Mouse (Mus musculus): ENCODE data around the gene Lyve1. TPM values are rescaled to one million over a fixed set of nuclear protein-coding genes. Genes with fewer than 3 reads are reported as not detected.
A peak's percentile ranks its signal among the peaks of the same experiment; 100 is the strongest.

Gene Lyve1
- polyA plus RNA-seq, 1 experiment from 2014 or later, result 360 TPM

- DNase-seq (ENCODE audit: low spot score) (peak; percentile 96), ATAC-seq (peak; percentile 91)
- no peaks in the 10 kb centered on the region for H3K27me3 ChIP-seq (replicated peaks; ENCODE audit: insufficient read depth, low read length)
- H3K9me3 ChIP-seq (ENCODE audit: low read length), result no peaks in the 10 kb centered on the region
- peaks cover 5% of the 10 kb centered on the region; the same call in 1 of the 2 replicates for H3K4me1 ChIP-seq (ENCODE audit: insufficient read depth, low read depth, low read length)
- H3K4me2 ChIP-seq (replicated peaks; ENCODE audit: low read depth, low read length), result peak within 1 kb of the TSS; percentile 79
- 0% methylated on average over 42 of the region's 42 CpGs for WGBS
- peak; percentile 37; the same call in 1 of the 2 replicates for TF ChIP-seq EP300 (IDR thresholded peaks at IDR 0.05)
- TF ChIP-seq CTCF (IDR thresholded peaks at IDR 0.05), result peak; percentile 83
- H3K9ac ChIP-seq (replicated peaks; ENCODE audit: low read depth), result peak within 1 kb of the TSS; percentile 72
- H3K36me3 ChIP-seq (ENCODE audit: insufficient read depth, low read length), result no peaks in the 10 kb centered on the region
- H3K4me3 ChIP-seq (ENCODE audit: low read depth, low read length), result peak within 1 kb of the TSS; percentile 79
- peak within 1 kb of the TSS; percentile 96 for H3K27ac ChIP-seq (ENCODE audit: low read length)
Measured at GRCm38 (mm10) chr7:110843916-110844874, 18.8 kb downstream of the Lyve1 start, which contains the start of gene Rnf141. TSS of gene Rnf141 (minus strand) at chr7:110844457.

GRCm38 (mm10) chr7:110840332-110840731 lies 22.7 kb downstream of the Lyve1 start:
- no peak overlapping the region for H3K27ac ChIP-seq (ENCODE audit: low read length)
- no peaks in the 10 kb centered on the region for H3K9me3 ChIP-seq (ENCODE audit: low read length)
- no peak overlapping the region for H3K9ac ChIP-seq (replicated peaks; ENCODE audit: low read depth)
- DNase-seq (ENCODE audit: low spot score), result peak; percentile 87
- 39% methylated on average over 4 of the region's 4 CpGs for WGBS
- peak; percentile 50 for ATAC-seq
- H3K36me3 ChIP-seq (ENCODE audit: insufficient read depth, low read length), result 0 out of 2 replicates have a peak, but pooled peaks cover 5% of the 10 kb centered on the region
- TF ChIP-seq EP300 (IDR thresholded peaks at IDR 0.05) (no peak), CTCF (IDR thresholded peaks at IDR 0.05) (no peak)
- no peaks in the 10 kb centered on the region for H3K27me3 ChIP-seq (replicated peaks; ENCODE audit: insufficient read depth, low read length)
- H3K4me2 ChIP-seq (replicated peaks; ENCODE audit: low read depth, low read length), result no peak overlapping the region
- H3K4me3 ChIP-seq (ENCODE audit: low read depth, low read length), result no peak overlapping the region
- H3K4me1 ChIP-seq (ENCODE audit: insufficient read depth, low read depth, low read length), result peaks cover 5% of the 10 kb centered on the region; the same call in 1 of the 2 replicates

- no peaks in the 10 kb centered on the region for H3K4me1 ChIP-seq (ENCODE audit: insufficient read depth, low read depth, low read length)
- no peak overlapping the region for H3K9ac ChIP-seq (replicated peaks; ENCODE audit: low read depth)
- no peak overlapping the region for H3K4me3 ChIP-seq (ENCODE audit: low read depth, low read length)
- H3K9me3 ChIP-seq (ENCODE audit: low read length), result no peaks in the 10 kb centered on the region
- H3K36me3 ChIP-seq (ENCODE audit: insufficient read depth, low read length), result peaks cover 10% of the 10 kb centered on the region; the same call in 1 of the 2 replicates
- DNase-seq (ENCODE audit: low spot score), result peak; percentile 33
- TF ChIP-seq CTCF (IDR thresholded peaks at IDR 0.05) (no peak), EP300 (IDR thresholded peaks at IDR 0.05) (no peak)
- no peak overlapping the region for H3K27ac ChIP-seq (ENCODE audit: low read length)
- 52% methylated on average over 3 of the region's 3 CpGs for WGBS
- H3K27me3 ChIP-seq (replicated peaks; ENCODE audit: insufficient read depth, low read length), result no peaks in the 10 kb centered on the region
- H3K4me2 ChIP-seq (replicated peaks; ENCODE audit: low read depth, low read length), result no peak overlapping the region
- 0 out of 2 replicates have a peak, but pooled peaks have one; percentile 35 for ATAC-seq
Measured at GRCm38 (mm10) chr7:110834522-110834921, 28.5 kb downstream of the Lyve1 start.

GRCm38 (mm10) chr7:110834018-110834417 lies 29.0 kb downstream of the Lyve1 start:
- no peak for TF ChIP-seq CTCF (IDR thresholded peaks at IDR 0.05)
- TF ChIP-seq EP300 (IDR thresholded peaks at IDR 0.05), result no peak
- DNase-seq (ENCODE audit: low spot score), result no peak
- no peak overlapping the region for H3K4me2 ChIP-seq (replicated peaks; ENCODE audit: low read depth, low read length)
- H3K9me3 ChIP-seq (ENCODE audit: low read length), result no peaks in the 10 kb centered on the region
- no peak overlapping the region for H3K9ac ChIP-seq (replicated peaks; ENCODE audit: low read depth)
- H3K27ac ChIP-seq (ENCODE audit: low read length), result no peak overlapping the region
- no peaks in the 10 kb centered on the region for H3K27me3 ChIP-seq (replicated peaks; ENCODE audit: insufficient read depth, low read length)
- WGBS, result 94% methylated on average over 1 of the region's 1 CpGs
- H3K4me3 ChIP-seq (ENCODE audit: low read depth, low read length), result no peak overlapping the region
- peaks cover 10% of the 10 kb centered on the region; the same call in 1 of the 2 replicates for H3K36me3 ChIP-seq (ENCODE audit: insufficient read depth, low read length)
- no peak for ATAC-seq
- H3K4me1 ChIP-seq (ENCODE audit: insufficient read depth, low read depth, low read length), result no peaks in the 10 kb centered on the region

- H3K9me3 ChIP-seq (ENCODE audit: low read length), result no peaks in the 10 kb centered on the region
- H3K4me3 ChIP-seq (ENCODE audit: low read depth, low read length), result no peak overlapping the region
- no peak overlapping the region for H3K27ac ChIP-seq (ENCODE audit: low read length)
- DNase-seq (ENCODE audit: low spot score) (peak; percentile 13), ATAC-seq (peak; percentile 41; the same call in 1 of the 2 replicates)
- H3K27me3 ChIP-seq (replicated peaks; ENCODE audit: insufficient read depth, low read length), result no peaks in the 10 kb centered on the region
- H3K4me2 ChIP-seq (replicated peaks; ENCODE audit: low read depth, low read length), result no peak overlapping the region
- H3K4me1 ChIP-seq (ENCODE audit: insufficient read depth, low read depth, low read length), result no peaks in the 10 kb centered on the region
- no peak for TF ChIP-seq CTCF (IDR thresholded peaks at IDR 0.05)
- TF ChIP-seq EP300 (IDR thresholded peaks at IDR 0.05), result no peak
- H3K9ac ChIP-seq (replicated peaks; ENCODE audit: low read depth), result no peak overlapping the region
- 58% methylated on average over 1 of the region's 1 CpGs for WGBS
- peaks cover 10% of the 10 kb centered on the region; the same call in 1 of the 2 replicates for H3K36me3 ChIP-seq (ENCODE audit: insufficient read depth, low read length)
Measured at GRCm38 (mm10) chr7:110833024-110833423, 30.0 kb downstream of the Lyve1 start.
